Mouse (Mus musculus) CH12.LX (cell line): Measurements from ENCODE around the gene Uck1.

Experiments used
- CTCF ChIP-seq, 2 experiments: IDR thresholded peaks in 1 of 2; conservative IDR thresholded peaks in 1 of 2; 2 replicates each; pipeline ENCODE4 v1.5.1; 2011 to 2012; ENCODE audit warnings: low read depth in 2 of 2, low read length in 2 of 2, improper control_type of control experiment in 1 of 2, inconsistent platforms in 1 of 2, mild to moderate bottlenecking in 1 of 2, moderate library complexity in 1 of 2
- JUND ChIP-seq: conservative IDR thresholded peaks from 2 replicates; pipeline ENCODE4 v1.6.1; 2011; ENCODE audit warnings: low read depth, low read length, improper control_type of control experiment
- MXI1 ChIP-seq: IDR thresholded peaks from 2 replicates; pipeline ENCODE4 v1.6.1; 2011; ENCODE audit warnings: mild to moderate bottlenecking, low read depth, low read length, improper control_type of control experiment
- MYC ChIP-seq: IDR thresholded peaks from 2 replicates; pipeline ENCODE4 v1.6.1; 2011; ENCODE audit warnings: low read depth, mild to moderate bottlenecking, improper control_type of control experiment, low read length
- POLR2A ChIP-seq: IDR thresholded peaks from 2 replicates; pipeline ENCODE4 v1.6.1; 2011; ENCODE audit warnings: low read depth, mild to moderate bottlenecking, improper control_type of control experiment, low read length
- POLR2AphosphoS2 ChIP-seq: IDR thresholded peaks from 2 replicates; pipeline ENCODE4 v1.6.1; 2011; ENCODE audit warnings: low read depth, low read length, improper control_type of control experiment
- RCOR1 ChIP-seq: conservative IDR thresholded peaks from 2 replicates; pipeline ENCODE4 v1.6.1; 2012; ENCODE audit warnings: low read depth, mild to moderate bottlenecking, inconsistent platforms, low read length, improper control_type of control experiment
- SMC3 ChIP-seq: IDR thresholded peaks from 2 replicates; pipeline ENCODE4 v1.6.1; 2011; ENCODE audit warnings: low read depth, low read length, improper control_type of control experiment
- TCF12 ChIP-seq: IDR thresholded peaks from 2 replicates; pipeline ENCODE4 v1.6.1; 2014; ENCODE audit warnings: low read depth, mild to moderate bottlenecking, inconsistent platforms, low read length, improper control_type of control experiment

GRCm38 (mm10) chr2:32283986-32284385 is 24.0 kb upstream of the Uck1 start:
- TF ChIP-seq POLR2A = no peak
- TF ChIP-seq POLR2AphosphoS2 = no peak
- TF ChIP-seq RCOR1 = no peak
- TF ChIP-seq CTCF (conservative IDR thresholded peaks at IDR 0.05 in 1 of 2, IDR thresholded peaks at IDR 0.05 in 1 of 2; ENCODE audit: low read depth in 2 of 2, low read length in 2 of 2) = no peak
- TF ChIP-seq MXI1 = no peak
- no peak for TF ChIP-seq JUND
- no peak for TF ChIP-seq TCF12
- TF ChIP-seq MYC = no peak
- no peak for TF ChIP-seq SMC3
